Mouse (Mus musculus): ENCODE measurements around the gene Cabp7. TPM values are rescaled to one million over a fixed set of nuclear protein-coding genes. Genes with fewer than 3 reads are reported as not detected.

The Cabp7 gene
- polyA plus RNA-seq, 1 experiment from 2014 or later: 2.3 TPM

DNA sequence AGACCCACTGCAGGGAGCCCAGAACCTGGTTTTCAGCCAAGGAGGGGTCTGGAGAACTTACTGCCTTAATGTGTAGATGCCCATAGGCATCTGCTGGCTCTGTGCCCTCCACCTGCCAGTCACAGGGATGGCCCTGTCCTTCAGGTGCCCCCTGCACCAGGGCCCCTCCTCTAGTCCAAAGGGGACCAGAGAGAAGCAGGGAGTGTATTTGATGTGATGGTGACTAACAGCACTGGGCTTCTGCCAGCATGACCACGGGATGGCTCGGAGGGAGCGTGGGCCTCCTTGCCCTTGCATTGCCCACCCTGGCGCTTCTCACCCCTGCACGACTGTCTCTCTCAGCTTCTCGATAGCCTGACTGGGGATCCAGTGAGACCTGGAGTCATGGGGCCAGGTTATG lies 1.9 kb downstream of the Cabp7 start:
- no peak for ATAC-seq (ENCODE audit: low FRiP score, low read depth)
- H3K27me3 ChIP-seq: peaks cover 42% of the 10 kb centered on the region
- peaks cover 32% of the 10 kb centered on the region for H3K4me1 ChIP-seq (replicated peaks)
- no peaks in the 10 kb centered on the region for H3K9me3 ChIP-seq
- H3K27ac ChIP-seq (replicated peaks): no peak overlapping the region
- no peak overlapping the region for H3K4me3 ChIP-seq
- H3K9ac ChIP-seq: no peak overlapping the region
- H3K4me2 ChIP-seq: peak overlapping the region; percentile 100; the same call in 1 of the 2 replicates
- WGBS: 64% methylated on average over 6 of the region's 6 CpGs
- no peaks in the 10 kb centered on the region for H3K36me3 ChIP-seq

- Histone ChIP-seq H3K4me2 (no peak overlapping the region), H3K9ac (no peak overlapping the region), H3K36me3 (no peaks in the 10 kb centered on the region), H3K4me3 (no peak overlapping the region), H3K27me3 (peaks cover 25% of the 10 kb centered on the region), H3K9me3 (no peaks in the 10 kb centered on the region), H3K4me1 (replicated peaks) (peaks cover 19% of the 10 kb centered on the region), H3K27ac (replicated peaks) (no peak overlapping the region)
- ATAC-seq (ENCODE audit: low FRiP score, low read depth): no peak
- WGBS: 76% methylated on average over 5 of the region's 5 CpGs
Measured at GRCm38 (mm10) chr11:4740785-4741184, 5.8 kb downstream of the Cabp7 start.

DNA sequence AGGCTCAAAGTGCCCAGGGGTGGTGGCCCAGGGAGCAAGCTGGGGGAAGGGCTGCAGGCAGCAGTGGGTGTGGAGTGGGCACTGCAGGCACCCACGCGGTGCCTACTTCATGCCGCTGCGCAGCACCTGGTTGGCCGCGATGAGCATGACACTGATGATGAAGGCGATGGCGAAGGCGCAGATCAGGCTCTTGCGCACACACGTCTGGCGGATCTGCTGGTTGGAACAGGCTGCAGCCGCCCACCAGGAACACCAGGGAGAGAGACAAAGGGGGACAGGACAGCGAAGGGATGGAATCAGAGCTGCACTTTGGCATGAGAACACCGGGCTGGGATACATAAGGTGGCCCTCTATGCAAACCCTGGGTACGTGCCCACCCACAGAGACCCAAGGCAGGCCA lies 7.9 kb downstream of the Cabp7 start:
- Histone ChIP-seq H3K27ac (replicated peaks) (no peak overlapping the region), H3K27me3 (peaks cover 6% of the 10 kb centered on the region), H3K4me1 (replicated peaks) (peaks cover 8% of the 10 kb centered on the region), H3K36me3 (no peaks in the 10 kb centered on the region), H3K9me3 (no peaks in the 10 kb centered on the region), H3K4me2 (no peak overlapping the region), H3K4me3 (no peak overlapping the region), H3K9ac (no peak overlapping the region)
- no peak for ATAC-seq (ENCODE audit: low FRiP score, low read depth)
- 93% methylated on average over 16 of the region's 16 CpGs for WGBS

DNA sequence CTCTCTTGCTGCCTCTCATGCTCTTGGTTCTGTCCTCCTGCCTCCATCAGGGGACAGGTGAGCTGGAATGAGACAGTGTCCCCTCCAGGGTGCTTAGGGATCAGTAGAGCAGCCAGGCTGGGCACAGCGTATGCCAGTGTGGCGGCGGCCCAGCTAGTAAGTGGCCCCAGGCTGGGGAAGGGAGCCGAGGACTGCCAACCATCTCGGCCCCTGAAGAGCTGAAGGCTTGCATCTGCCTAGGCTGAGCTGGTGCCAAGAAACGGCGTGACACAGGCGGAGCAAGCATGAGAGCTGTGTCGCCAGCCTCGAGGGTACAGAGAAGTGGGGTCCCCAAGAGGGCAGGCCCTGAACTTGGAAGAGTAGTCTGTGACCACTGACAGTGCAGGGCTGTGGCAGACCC lies 8.9 kb downstream of the Cabp7 start:
- no peaks in the 10 kb centered on the region for H3K36me3 ChIP-seq
- H3K27me3 ChIP-seq: 0 out of 2 replicates have a peak, but pooled peaks cover 3% of the 10 kb centered on the region
- H3K4me2 ChIP-seq: no peak overlapping the region
- H3K4me3 ChIP-seq: no peak overlapping the region
- H3K9me3 ChIP-seq: no peaks in the 10 kb centered on the region
- H3K9ac ChIP-seq: no peak overlapping the region
- H3K4me1 ChIP-seq (replicated peaks): peaks cover 8% of the 10 kb centered on the region
- H3K27ac ChIP-seq (replicated peaks): no peak overlapping the region
- ATAC-seq (ENCODE audit: low FRiP score, low read depth): no peak
- WGBS: 57% methylated on average over 10 of the region's 10 CpGs

- Histone ChIP-seq H3K9ac (no peak overlapping the region), H3K36me3 (no peaks in the 10 kb centered on the region), H3K4me2 (no peak overlapping the region), H3K9me3 (no peaks in the 10 kb centered on the region), H3K27ac (replicated peaks) (no peak overlapping the region), H3K4me3 (no peak overlapping the region), H3K4me1 (replicated peaks) (peaks cover 8% of the 10 kb centered on the region), H3K27me3 (0 out of 2 replicates have a peak, but pooled peaks cover 3% of the 10 kb centered on the region)
- WGBS: 42% methylated on average over 6 of the region's 6 CpGs
- no peak for ATAC-seq (ENCODE audit: low FRiP score, low read depth)
Measured at GRCm38 (mm10) chr11:4736355-4736754, 10.2 kb downstream of the Cabp7 start.

- H3K4me3 ChIP-seq: no peak overlapping the region
- no peaks in the 10 kb centered on the region for H3K9me3 ChIP-seq
- no peak for ATAC-seq (ENCODE audit: low FRiP score, low read depth)
- no peak overlapping the region for H3K27ac ChIP-seq (replicated peaks)
- no peak overlapping the region for H3K9ac ChIP-seq
- no peak overlapping the region for H3K4me2 ChIP-seq
- WGBS: 35% methylated on average over 12 of the region's 12 CpGs
- no peaks in the 10 kb centered on the region for H3K36me3 ChIP-seq
- no peaks in the 10 kb centered on the region for H3K27me3 ChIP-seq
- peaks cover 16% of the 10 kb centered on the region for H3K4me1 ChIP-seq (replicated peaks)
Measured at GRCm38 (mm10) chr11:4734179-4734578, 12.4 kb downstream of the Cabp7 start.

DNA sequence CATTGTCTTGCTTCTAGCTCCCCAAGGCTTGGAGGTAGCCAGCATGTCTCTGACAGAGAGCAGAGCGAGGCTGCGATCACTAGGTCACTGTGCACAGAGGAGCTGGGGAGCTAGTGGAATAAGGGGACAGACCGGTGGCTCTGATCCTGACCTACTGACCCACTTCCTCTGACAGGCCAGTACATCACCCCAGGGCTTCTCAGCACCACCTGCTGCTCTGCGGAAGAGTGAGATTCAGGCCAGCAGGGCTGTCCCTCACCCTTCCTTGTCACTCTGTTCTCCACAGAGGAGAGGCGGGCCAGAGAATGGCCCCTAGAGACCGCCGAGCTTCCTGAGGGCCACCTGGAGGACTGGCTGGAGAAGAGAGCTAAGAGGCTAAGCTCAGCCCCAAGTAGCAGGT lies 14.8 kb downstream of the Cabp7 start:
- peaks cover 8% of the 10 kb centered on the region for H3K4me1 ChIP-seq (replicated peaks)
- H3K27ac ChIP-seq (replicated peaks): no peak overlapping the region
- no peaks in the 10 kb centered on the region for H3K9me3 ChIP-seq
- ATAC-seq (ENCODE audit: low FRiP score, low read depth): no peak
- no peak overlapping the region for H3K4me3 ChIP-seq
- no peaks in the 10 kb centered on the region for H3K36me3 ChIP-seq
- WGBS: 81% methylated on average over 7 of the region's 7 CpGs
- no peak overlapping the region for H3K4me2 ChIP-seq
- H3K9ac ChIP-seq: no peak overlapping the region
- H3K27me3 ChIP-seq: no peaks in the 10 kb centered on the region

- ATAC-seq (ENCODE audit: low FRiP score, low read depth): no peak
- Histone ChIP-seq H3K4me1 (replicated peaks) (peaks cover 8% of the 10 kb centered on the region), H3K27ac (replicated peaks) (no peak overlapping the region), H3K9ac (no peak overlapping the region), H3K27me3 (no peaks in the 10 kb centered on the region), H3K9me3 (no peaks in the 10 kb centered on the region), H3K4me2 (no peak overlapping the region), H3K36me3 (peaks cover 2% of the 10 kb centered on the region; the same call in 1 of the 2 replicates), H3K4me3 (no peak overlapping the region)
- 81% methylated on average over 5 of the region's 5 CpGs for WGBS
Measured at GRCm38 (mm10) chr11:4730913-4731312, 15.7 kb downstream of the Cabp7 start.

GRCm38 (mm10) chr11:4730096-4730495 lies 16.5 kb downstream of the Cabp7 start:
- no peak for ATAC-seq (ENCODE audit: low FRiP score, low read depth)
- H3K27me3 ChIP-seq: no peaks in the 10 kb centered on the region
- H3K27ac ChIP-seq (replicated peaks): no peak overlapping the region
- H3K9ac ChIP-seq: no peak overlapping the region
- WGBS: 79% methylated on average over 6 of the region's 6 CpGs
- no peaks in the 10 kb centered on the region for H3K9me3 ChIP-seq
- peaks cover 5% of the 10 kb centered on the region; the same call in 1 of the 2 replicates for H3K36me3 ChIP-seq
- peaks cover 8% of the 10 kb centered on the region for H3K4me1 ChIP-seq (replicated peaks)
- no peak overlapping the region for H3K4me3 ChIP-seq
- no peak overlapping the region for H3K4me2 ChIP-seq

- H3K4me3 ChIP-seq: no peak overlapping the region
- H3K27ac ChIP-seq (replicated peaks): no peak overlapping the region
- 0 out of 2 replicates have a peak, but pooled peaks have one; percentile 46 for ATAC-seq (ENCODE audit: low FRiP score, low read depth)
- peaks cover 5% of the 10 kb centered on the region; the same call in 1 of the 2 replicates for H3K36me3 ChIP-seq
- WGBS: 41% methylated on average over 12 of the region's 12 CpGs
- H3K9me3 ChIP-seq: no peaks in the 10 kb centered on the region
- no peak overlapping the region for H3K9ac ChIP-seq
- H3K27me3 ChIP-seq: no peaks in the 10 kb centered on the region
- no peak overlapping the region for H3K4me2 ChIP-seq
- peaks cover 8% of the 10 kb centered on the region for H3K4me1 ChIP-seq (replicated peaks)
Measured at GRCm38 (mm10) chr11:4729603-4730002, 17.0 kb downstream of the Cabp7 start.

- Histone ChIP-seq H3K36me3 (peaks cover 5% of the 10 kb centered on the region; the same call in 1 of the 2 replicates), H3K27ac (replicated peaks) (no peak overlapping the region), H3K4me3 (no peak overlapping the region), H3K9ac (no peak overlapping the region), H3K4me1 (replicated peaks) (peaks cover 15% of the 10 kb centered on the region), H3K9me3 (no peaks in the 10 kb centered on the region), H3K4me2 (no peak overlapping the region), H3K27me3 (no peaks in the 10 kb centered on the region)
- 76% methylated on average over 8 of the region's 8 CpGs for WGBS
- ATAC-seq (ENCODE audit: low FRiP score, low read depth): no peak
Measured at GRCm38 (mm10) chr11:4721728-4722127, 24.9 kb downstream of the Cabp7 start.

- ATAC-seq (ENCODE audit: low FRiP score, low read depth): no peak
Measured at GRCm38 (mm10) chr11:4720900-4721580, 25.5 kb downstream of the Cabp7 start.

DNA sequence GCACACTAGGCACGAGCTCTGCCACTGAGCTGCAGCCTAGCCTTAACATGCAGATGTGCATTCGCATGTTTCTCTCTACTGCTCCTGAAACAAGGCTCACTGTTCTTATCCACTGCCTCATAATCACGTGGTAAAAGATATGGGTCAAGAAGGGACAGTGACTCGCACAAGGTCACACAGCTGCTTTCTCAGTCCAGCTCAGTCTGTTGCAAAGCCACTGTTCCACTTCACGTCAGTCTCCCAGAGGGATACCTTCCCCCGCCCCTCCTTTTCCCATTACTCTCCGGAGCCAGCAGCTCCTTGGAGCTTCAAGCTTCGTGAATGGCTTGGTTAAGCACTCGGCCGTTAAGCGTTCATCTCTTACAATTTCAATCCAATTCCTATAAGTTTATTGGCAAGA lies 26.2 kb downstream of the Cabp7 start:
- H3K36me3 ChIP-seq: no peaks in the 10 kb centered on the region
- H3K4me3 ChIP-seq: no peak overlapping the region
- peaks cover 15% of the 10 kb centered on the region for H3K4me1 ChIP-seq (replicated peaks)
- H3K4me2 ChIP-seq: no peak overlapping the region
- H3K9ac ChIP-seq: no peak overlapping the region
- no peaks in the 10 kb centered on the region for H3K9me3 ChIP-seq
- no peaks in the 10 kb centered on the region for H3K27me3 ChIP-seq
- ATAC-seq (ENCODE audit: low FRiP score, low read depth): no peak; the same call in 1 of the 2 replicates
- no peak overlapping the region for H3K27ac ChIP-seq (replicated peaks)
- 53% methylated on average over 11 of the region's 11 CpGs for WGBS

More at GRCm38 (mm10) chr11:4720900-4721580, 25.5 kb downstream of the Cabp7 start:
- H3K27ac ChIP-seq (replicated peaks): no peak overlapping the region
- H3K27me3 ChIP-seq: no peaks in the 10 kb centered on the region
- H3K9me3 ChIP-seq: no peaks in the 10 kb centered on the region
- peaks cover 4% of the 10 kb centered on the region; the same call in 1 of the 2 replicates for H3K36me3 ChIP-seq
- H3K9ac ChIP-seq: no peak overlapping the region
- no peak overlapping the region for H3K4me2 ChIP-seq
- no peak overlapping the region for H3K4me3 ChIP-seq
- H3K4me1 ChIP-seq (replicated peaks): peaks cover 15% of the 10 kb centered on the region
- 46% methylated on average over 7 of the region's 7 CpGs for WGBS

All from hindbrain, embryonic 15.5 days (tissue).